Mouse (Mus musculus) embryonic facial prominence, embryonic 15.5 days (tissue): ENCODE data around the gene Ftl1-ps1. TPM values are rescaled to one million over a fixed set of nuclear protein-coding genes. Genes with fewer than 3 reads are reported as not detected.

Experiments used
- ATAC-seq: fragments of 200-750 bp; cut with Nextera tagmentation; 2 replicates; pipeline ENCODE4 v1.8.0; 2017; ENCODE audit warnings: low read depth, moderate TSS enrichment; ENCODE audit not compliant: insufficient number of reproducible peaks, low FRiP score, low TSS enrichment
- H3K27ac ChIP-seq: fragments of 300-500 bp; sonication (generic); replicated peaks from 2 replicates; pipeline ENCODE4 v1.5.1; 2015; ENCODE audit warnings: mild to moderate bottlenecking, inconsistent platforms
- H3K27me3 ChIP-seq: fragments of 300-500 bp; sonication (generic); 2 replicates; pipeline ENCODE4 v1.6.1; 2015; ENCODE audit warnings: inconsistent platforms
- H3K36me3 ChIP-seq: fragments of 300-500 bp; sonication (generic); 2 replicates; pipeline ENCODE4 v1.6.1; 2015; ENCODE audit warnings: mild to moderate bottlenecking, inconsistent platforms
- H3K4me1 ChIP-seq: fragments of 300-500 bp; sonication (generic); 2 replicates; pipeline ENCODE4 v1.6.1; 2015; ENCODE audit warnings: inconsistent platforms
- H3K4me2 ChIP-seq: fragments of 300-500 bp; sonication (generic); replicated peaks from 2 replicates; pipeline ENCODE4 v1.6.1; 2015; ENCODE audit warnings: mild to moderate bottlenecking, inconsistent platforms
- H3K4me3 ChIP-seq: fragments of 300-500 bp; sonication (generic); replicated peaks from 2 replicates; pipeline ENCODE4 v1.5.1; 2015; ENCODE audit warnings: mild to moderate bottlenecking, inconsistent platforms
- H3K9ac ChIP-seq: fragments of 300-500 bp; sonication (generic); 2 replicates; pipeline ENCODE4 v1.6.1; 2015; ENCODE audit warnings: inconsistent platforms
- H3K9me3 ChIP-seq: fragments of 300-500 bp; sonication (generic); replicated peaks from 2 replicates; pipeline ENCODE4 v1.6.1; 2016; ENCODE audit warnings: inconsistent platforms
- WGBS: fragments of 180-500 bp; shearing (Covaris S2); methylation state at CpG from one replicate; pipeline ENCODE4 v1.1.7; 2015; 5-methylcytosine and 5-hydroxymethylcytosine counted together
- polyA plus RNA-seq: library from polyadenylated mRNA; unstranded; fragments of >200 nt; fragmentation: Nextera tagmentation; extraction: Ambion mirVana; gene quantifications from 2 replicates; pipeline ENCODE4 v1.2.1, GENCODE M21; 2015

The Ftl1-ps1 gene
- 68.7 and 177 TPM in 2 replicates for polyA plus RNA-seq

- Histone ChIP-seq H3K27ac (no peak within 1 kb of the TSS), H3K4me1 (no peaks in the 10 kb centered on the region), H3K9me3 (no peaks in the 10 kb centered on the region), H3K4me3 (no peak within 1 kb of the TSS), H3K27me3 (no peaks in the 10 kb centered on the region), H3K4me2 (no peak within 1 kb of the TSS), H3K9ac (no peak within 1 kb of the TSS), H3K36me3 (no peaks in the 10 kb centered on the region)
- 17% methylated on average over 11 of the region's 11 CpGs for WGBS
- ATAC-seq = no peak
Observed at GRCm38 (mm10) chr13:74399298-74399839, at the start of gene Ftl1-ps1. Ftl1-ps1 (plus strand) TSS chr13:74399694.

- no peak for ATAC-seq
Observed at GRCm38 (mm10) chr13:74350435-74350906, 49.0 kb upstream of the Ftl1-ps1 start.

GRCm38 (mm10) chr13:74356491-74356890 is 43.0 kb upstream of the Ftl1-ps1 start:
- Histone ChIP-seq H3K27me3 (no peaks in the 10 kb centered on the region), H3K4me3 (no peak overlapping the region), H3K9me3 (no peaks in the 10 kb centered on the region), H3K4me1 (no peaks in the 10 kb centered on the region), H3K4me2 (no peak overlapping the region), H3K9ac (no peak overlapping the region), H3K27ac (no peak overlapping the region), H3K36me3 (peaks cover 49% of the 10 kb centered on the region)
- 97% methylated on average over 13 of the region's 13 CpGs for WGBS
- no peak for ATAC-seq

More at GRCm38 (mm10) chr13:74350435-74350906, 49.0 kb upstream of the Ftl1-ps1 start:
- peak overlapping the region; percentile 86 for H3K27ac ChIP-seq
- WGBS = 1% methylated on average over 15 of the region's 15 CpGs
- H3K36me3 ChIP-seq = peaks cover 5% of the 10 kb centered on the region
- peaks cover 15% of the 10 kb centered on the region for H3K4me1 ChIP-seq
- H3K27me3 ChIP-seq = no peaks in the 10 kb centered on the region
- no peaks in the 10 kb centered on the region for H3K9me3 ChIP-seq
- peak overlapping the region; percentile 87 for H3K9ac ChIP-seq
- peak overlapping the region; percentile 82 for H3K4me3 ChIP-seq
- H3K4me2 ChIP-seq = peak overlapping the region; percentile 52

- peaks cover 3% of the 10 kb centered on the region; the same call in 1 of the 2 replicates for H3K4me1 ChIP-seq
- 77% methylated on average over 2 of the region's 2 CpGs for whole genome bisulfite sequencing
- no peaks in the 10 kb centered on the region for H3K9me3 ChIP-seq
- no peak overlapping the region for H3K9ac ChIP-seq
- no peak for ATAC-seq
- H3K4me3 ChIP-seq = no peak overlapping the region
- H3K4me2 ChIP-seq = no peak overlapping the region
- H3K27me3 ChIP-seq = no peaks in the 10 kb centered on the region
- peaks cover 28% of the 10 kb centered on the region for H3K36me3 ChIP-seq
- no peak overlapping the region for H3K27ac ChIP-seq
Observed at GRCm38 (mm10) chr13:74362218-74362617, 37.3 kb upstream of the Ftl1-ps1 start.

GRCm38 (mm10) chr13:74363176-74363858 is 36.2 kb upstream of the Ftl1-ps1 start:
- H3K27me3 ChIP-seq = no peaks in the 10 kb centered on the region
- no peak overlapping the region for H3K4me3 ChIP-seq
- 92% methylated on average over 13 of the region's 13 CpGs for WGBS
- H3K4me1 ChIP-seq = peaks cover 3% of the 10 kb centered on the region; the same call in 1 of the 2 replicates
- no peaks in the 10 kb centered on the region for H3K9me3 ChIP-seq
- no peak overlapping the region for H3K4me2 ChIP-seq
- no peak overlapping the region for H3K27ac ChIP-seq
- no peak for ATAC-seq
- H3K36me3 ChIP-seq = peaks cover 24% of the 10 kb centered on the region
- H3K9ac ChIP-seq = no peak overlapping the region

- no peak within 1 kb of the TSS for H3K4me3 ChIP-seq
- WGBS = 76% methylated on average over 8 of the region's 8 CpGs
- H3K9me3 ChIP-seq = no peaks in the 10 kb centered on the region
- ATAC-seq = peak; percentile 68; the same call in 1 of the 2 replicates
- no peak within 1 kb of the TSS for H3K9ac ChIP-seq
- H3K27ac ChIP-seq = no peak within 1 kb of the TSS
- peaks cover 20% of the 10 kb centered on the region for H3K36me3 ChIP-seq
- peaks cover 3% of the 10 kb centered on the region; the same call in 1 of the 2 replicates for H3K4me1 ChIP-seq
- H3K27me3 ChIP-seq = no peaks in the 10 kb centered on the region
- H3K4me2 ChIP-seq = no peak within 1 kb of the TSS
Observed at GRCm38 (mm10) chr13:74363859-74364235, 35.6 kb upstream of the Ftl1-ps1 start, which contains the start of gene Lrrc14b. Lrrc14b (minus strand) TSS chr13:74364005.

GRCm38 (mm10) chr13:74381533-74382276 is 17.8 kb upstream of the Ftl1-ps1 start:
- WGBS = 71% methylated on average over 10 of the region's 10 CpGs
- no peak overlapping the region for H3K4me2 ChIP-seq

GRCm38 (mm10) chr13:74382289-74382688 is 17.2 kb upstream of the Ftl1-ps1 start:
- WGBS = 39% methylated on average over 3 of the region's 3 CpGs
- no peak overlapping the region for H3K4me2 ChIP-seq
- peaks cover 6% of the 10 kb centered on the region; the same call in 1 of the 2 replicates for H3K4me1 ChIP-seq
- H3K27ac ChIP-seq = no peak overlapping the region
- no peak overlapping the region for H3K9ac ChIP-seq
- no peaks in the 10 kb centered on the region for H3K9me3 ChIP-seq
- no peak overlapping the region for H3K4me3 ChIP-seq
- ATAC-seq = no peak
- no peaks in the 10 kb centered on the region for H3K36me3 ChIP-seq
- H3K27me3 ChIP-seq = no peaks in the 10 kb centered on the region

More at GRCm38 (mm10) chr13:74381533-74382276, 17.8 kb upstream of the Ftl1-ps1 start:
- Histone ChIP-seq H3K9me3 (no peaks in the 10 kb centered on the region), H3K4me1 (peaks cover 6% of the 10 kb centered on the region; the same call in 1 of the 2 replicates), H3K9ac (no peak overlapping the region), H3K27ac (no peak overlapping the region; the same call in 1 of the 2 replicates), H3K4me3 (no peak overlapping the region), H3K36me3 (no peaks in the 10 kb centered on the region), H3K27me3 (no peaks in the 10 kb centered on the region)
- no peak for ATAC-seq

- Histone ChIP-seq H3K36me3 (no peaks in the 10 kb centered on the region), H3K4me3 (peak overlapping the region; percentile 63), H3K4me2 (peak overlapping the region; percentile 56), H3K27me3 (no peaks in the 10 kb centered on the region), H3K9me3 (no peaks in the 10 kb centered on the region), H3K4me1 (0 out of 2 replicates have a peak, but pooled peaks cover 7% of the 10 kb centered on the region), H3K27ac (no peak overlapping the region), H3K9ac (no peak overlapping the region)
- WGBS = 62% methylated on average over 6 of the region's 6 CpGs
- no peak for ATAC-seq
Observed at GRCm38 (mm10) chr13:74389730-74390129, 9.8 kb upstream of the Ftl1-ps1 start.

- Histone ChIP-seq H3K4me2 (peak within 1 kb of the TSS; percentile 56), H3K4me3 (peak within 1 kb of the TSS; percentile 63), H3K36me3 (no peaks in the 10 kb centered on the region), H3K27me3 (no peaks in the 10 kb centered on the region), H3K9ac (peak within 1 kb of the TSS; percentile 50), H3K27ac (no peak within 1 kb of the TSS), H3K4me1 (0 out of 2 replicates have a peak, but pooled peaks cover 7% of the 10 kb centered on the region), H3K9me3 (no peaks in the 10 kb centered on the region)
- WGBS = 2% methylated on average over 14 of the region's 14 CpGs
- ATAC-seq = peak; percentile 82
Observed at GRCm38 (mm10) chr13:74390371-74390990, 9.0 kb upstream of the Ftl1-ps1 start, which contains the start of gene Zfp72. Zfp72 (minus strand) TSS chr13:74390836.
